Mouse (Mus musculus) retina, postnatal 7 days (tissue): ENCODE measurements at regions not wholly inside any gene's neighbourhood (a gene's known extent, or its start where the extent isn't known, plus 50 kb on each side); places are given as distances from the start of the nearest gene placed in this dataset.
"Not testable (repeated sequence)": the region's sequence is repeated elsewhere in the genome, so short reads cannot be mapped to it uniquely, and the experiment has no call there.

Experiments
- DNase-seq: peaks from one replicate; pipeline ENCODE4 v3.0.0-alpha.2; 2012; ENCODE audit warnings: low read depth, low spot score

GRCm38 (mm10) chr15:89730320-89730719 lies 111.3 kb downstream of the Syt10 start:
- peak; percentile 16 for DNase-seq

- no peak for DNase-seq
These were observed 117.3 kb downstream of the Syt10 start for GRCm38 (mm10) chr15:89724356-89724755.

GRCm38 (mm10) chr15:89697221-89697620 lies 105.5 kb upstream of the Rabl2 start:
- no peak for DNase-seq

GRCm38 (mm10) chr15:89676366-89676765 lies 84.6 kb upstream of the Rabl2 start:
- DNase-seq = no peak

GRCm38 (mm10) chr15:89656558-89656957 lies 64.8 kb upstream of the Rabl2 start:
- DNase-seq = not testable (repeated sequence)
